Mouse (Mus musculus) heart, embryonic 15.5 days (tissue): ENCODE measurements around the gene Gpr26. TPM values are rescaled to one million over a fixed set of nuclear protein-coding genes. Genes with fewer than 3 reads are reported as not detected.

Experiments
- ATAC-seq: fragments of 200-750 bp; cut with Nextera tagmentation; replicated peaks from 2 replicates; pipeline ENCODE4 v1.8.0; 2017; ENCODE audit warnings: low read depth, moderate TSS enrichment; ENCODE audit not compliant: insufficient number of reproducible peaks, insufficient read depth, low FRiP score
- H3K27ac ChIP-seq: fragments of 300-500 bp; sonication (generic); 2 replicates; pipeline ENCODE4 v1.5.1; 2015; ENCODE audit warnings: mild to moderate bottlenecking, inconsistent platforms
- H3K27me3 ChIP-seq: fragments of 300-500 bp; sonication (generic); 2 replicates; pipeline ENCODE4 v1.6.1; 2015; ENCODE audit warnings: inconsistent platforms
- H3K36me3 ChIP-seq: fragments of 300-500 bp; sonication (generic); 2 replicates; pipeline ENCODE4 v1.6.1; 2015; ENCODE audit warnings: mild to moderate bottlenecking, inconsistent platforms
- H3K4me1 ChIP-seq: fragments of 300-500 bp; sonication (generic); replicated peaks from 2 replicates; pipeline ENCODE4 v1.6.1; 2015; ENCODE audit warnings: inconsistent platforms
- H3K4me2 ChIP-seq: fragments of 300-500 bp; sonication (generic); 2 replicates; pipeline ENCODE4 v1.6.1; 2015; ENCODE audit warnings: inconsistent platforms, mild to moderate bottlenecking, moderate library complexity
- H3K4me3 ChIP-seq: fragments of 300-500 bp; sonication (generic); 2 replicates; pipeline ENCODE4 v1.5.1; 2015; ENCODE audit warnings: mild to moderate bottlenecking, inconsistent platforms
- H3K9ac ChIP-seq: fragments of 300-500 bp; sonication (generic); 2 replicates; pipeline ENCODE4 v1.6.1; 2015; ENCODE audit warnings: mild to moderate bottlenecking, inconsistent platforms
- H3K9me3 ChIP-seq: fragments of 300-500 bp; sonication (generic); replicated peaks from 2 replicates; pipeline ENCODE4 v1.6.1; 2016; ENCODE audit warnings: inconsistent platforms
- WGBS: fragments of 180-500 bp; shearing (Covaris S2); methylation state at CpG from one replicate; pipeline ENCODE4 v1.1.7; 2015; ENCODE audit warnings: mixed read lengths; 5-methylcytosine and 5-hydroxymethylcytosine counted together
- polyA plus RNA-seq: library from polyadenylated mRNA; unstranded; fragments of >200 nt; fragmentation: Nextera tagmentation; extraction: Ambion mirVana; gene quantifications from 2 replicates; pipeline ENCODE4 v1.2.1, GENCODE M21; 2015

Gene Gpr26
- polyA plus RNA-seq, 1 experiment from 2014 or later = not detected

GRCm38 (mm10) chr7:131978609-131979008, 12.3 kb downstream of the Gpr26 start:
- no peaks in the 10 kb centered on the region for H3K9me3 ChIP-seq
- ATAC-seq = no peak
- no peaks in the 10 kb centered on the region for H3K4me1 ChIP-seq
- no peak overlapping the region for H3K9ac ChIP-seq
- no peak overlapping the region for H3K27ac ChIP-seq
- H3K4me2 ChIP-seq = no peak overlapping the region
- WGBS = 81% methylated on average over 11 of the region's 11 CpGs
- H3K4me3 ChIP-seq = no peak overlapping the region
- peaks cover 12% of the 10 kb centered on the region for H3K27me3 ChIP-seq
- H3K36me3 ChIP-seq = no peaks in the 10 kb centered on the region

GRCm38 (mm10) chr7:131989056-131989455, 22.8 kb downstream of the Gpr26 start:
- H3K9me3 ChIP-seq = no peaks in the 10 kb centered on the region
- no peak overlapping the region for H3K4me2 ChIP-seq
- 19% methylated on average over 6 of the region's 6 CpGs for WGBS
- H3K36me3 ChIP-seq = no peaks in the 10 kb centered on the region
- no peak for ATAC-seq
- H3K4me1 ChIP-seq = no peaks in the 10 kb centered on the region
- H3K27ac ChIP-seq = no peak overlapping the region
- no peak overlapping the region for H3K4me3 ChIP-seq
- no peaks in the 10 kb centered on the region for H3K27me3 ChIP-seq
- H3K9ac ChIP-seq = no peak overlapping the region

- no peak overlapping the region for H3K4me2 ChIP-seq
These were observed 26.0 kb downstream of the Gpr26 start for GRCm38 (mm10) chr7:131992226-131992625.

GRCm38 (mm10) chr7:131992873-131993272, 26.6 kb downstream of the Gpr26 start:
- Histone ChIP-seq H3K4me1 (no peaks in the 10 kb centered on the region), H3K4me3 (no peak overlapping the region), H3K27me3 (no peaks in the 10 kb centered on the region), H3K9me3 (no peaks in the 10 kb centered on the region), H3K9ac (no peak overlapping the region), H3K4me2 (no peak overlapping the region), H3K36me3 (no peaks in the 10 kb centered on the region), H3K27ac (no peak overlapping the region)
- no peak for ATAC-seq
- 67% methylated on average over 3 of the region's 3 CpGs for WGBS

More at GRCm38 (mm10) chr7:131992226-131992625, 26.0 kb downstream of the Gpr26 start:
- Histone ChIP-seq H3K9me3 (no peaks in the 10 kb centered on the region), H3K27ac (no peak overlapping the region), H3K9ac (no peak overlapping the region), H3K27me3 (no peaks in the 10 kb centered on the region), H3K36me3 (no peaks in the 10 kb centered on the region), H3K4me1 (no peaks in the 10 kb centered on the region), H3K4me3 (no peak overlapping the region)
- no peak for ATAC-seq
- WGBS = 38% methylated on average over 1 of the region's 1 CpGs

GRCm38 (mm10) chr7:132005996-132006696, 39.9 kb downstream of the Gpr26 start:
- Histone ChIP-seq H3K9me3 (no peaks in the 10 kb centered on the region), H3K9ac (no peak overlapping the region), H3K4me3 (no peak overlapping the region), H3K27me3 (no peaks in the 10 kb centered on the region), H3K36me3 (no peaks in the 10 kb centered on the region), H3K4me2 (no peak overlapping the region), H3K4me1 (no peaks in the 10 kb centered on the region), H3K27ac (no peak overlapping the region)
- WGBS = 76% methylated on average over 14 of the region's 14 CpGs
- ATAC-seq = no peak

- Histone ChIP-seq H3K4me3 (no peak overlapping the region), H3K4me2 (no peak overlapping the region), H3K36me3 (no peaks in the 10 kb centered on the region), H3K27me3 (no peaks in the 10 kb centered on the region), H3K4me1 (no peaks in the 10 kb centered on the region), H3K27ac (no peak overlapping the region), H3K9ac (no peak overlapping the region), H3K9me3 (no peaks in the 10 kb centered on the region)
- no peak for ATAC-seq
- WGBS = 73% methylated on average over 7 of the region's 7 CpGs
These were observed 42.7 kb downstream of the Gpr26 start for GRCm38 (mm10) chr7:132009002-132009401.

- Histone ChIP-seq H3K36me3 (no peaks in the 10 kb centered on the region), H3K9me3 (no peaks in the 10 kb centered on the region), H3K4me2 (no peak overlapping the region), H3K27ac (no peak overlapping the region), H3K9ac (no peak overlapping the region), H3K4me3 (no peak overlapping the region), H3K4me1 (no peaks in the 10 kb centered on the region), H3K27me3 (no peaks in the 10 kb centered on the region)
- no peak for ATAC-seq
- WGBS = 31% methylated on average over 1 of the region's 1 CpGs
These were observed 46.9 kb downstream of the Gpr26 start for GRCm38 (mm10) chr7:132012969-132013679.

- Histone ChIP-seq H3K9ac (no peak overlapping the region), H3K4me3 (no peak overlapping the region), H3K27me3 (no peaks in the 10 kb centered on the region), H3K27ac (no peak overlapping the region), H3K9me3 (no peaks in the 10 kb centered on the region), H3K36me3 (no peaks in the 10 kb centered on the region), H3K4me2 (no peak overlapping the region), H3K4me1 (no peaks in the 10 kb centered on the region)
- 78% methylated on average over 5 of the region's 5 CpGs for WGBS
- ATAC-seq = no peak
These were observed 47.7 kb downstream of the Gpr26 start for GRCm38 (mm10) chr7:132013970-132014369.

GRCm38 (mm10) chr7:132015193-132015592, 48.9 kb downstream of the Gpr26 start:
- Histone ChIP-seq H3K4me1 (no peaks in the 10 kb centered on the region), H3K27ac (no peak overlapping the region), H3K4me2 (no peak overlapping the region), H3K9ac (no peak overlapping the region), H3K36me3 (no peaks in the 10 kb centered on the region), H3K27me3 (no peaks in the 10 kb centered on the region), H3K9me3 (no peaks in the 10 kb centered on the region), H3K4me3 (no peak overlapping the region)
- WGBS = 14% methylated on average over 3 of the region's 3 CpGs
- ATAC-seq = no peak

GRCm38 (mm10) chr7:132015933-132016332, 49.7 kb downstream of the Gpr26 start:
- H3K27ac ChIP-seq = no peak overlapping the region
- WGBS = 69% methylated on average over 3 of the region's 3 CpGs
- H3K36me3 ChIP-seq = no peaks in the 10 kb centered on the region
- no peak for ATAC-seq
- no peak overlapping the region for H3K9ac ChIP-seq
- H3K4me2 ChIP-seq = no peak overlapping the region
- H3K9me3 ChIP-seq = no peaks in the 10 kb centered on the region
- H3K4me3 ChIP-seq = no peak overlapping the region
- H3K4me1 ChIP-seq = no peaks in the 10 kb centered on the region
- H3K27me3 ChIP-seq = no peaks in the 10 kb centered on the region

GRCm38 (mm10) chr7:132025591-132025990, 59.3 kb downstream of the Gpr26 start:
- no peak overlapping the region for H3K4me3 ChIP-seq
- H3K27ac ChIP-seq = no peak overlapping the region
- H3K4me2 ChIP-seq = no peak overlapping the region
- ATAC-seq = no peak
- H3K9me3 ChIP-seq = no peaks in the 10 kb centered on the region
- H3K27me3 ChIP-seq = peaks cover 10% of the 10 kb centered on the region; the same call in 1 of the 2 replicates
- H3K9ac ChIP-seq = no peak overlapping the region
- H3K4me1 ChIP-seq = no peaks in the 10 kb centered on the region
- no peaks in the 10 kb centered on the region for H3K36me3 ChIP-seq
- WGBS = 58% methylated on average over 6 of the region's 6 CpGs

GRCm38 (mm10) chr7:132026671-132027070, 60.4 kb downstream of the Gpr26 start:
- Histone ChIP-seq H3K4me2 (no peak overlapping the region), H3K36me3 (no peaks in the 10 kb centered on the region), H3K27ac (no peak overlapping the region), H3K4me3 (no peak overlapping the region), H3K4me1 (no peaks in the 10 kb centered on the region), H3K9ac (no peak overlapping the region), H3K27me3 (peaks cover 15% of the 10 kb centered on the region; the same call in 1 of the 2 replicates), H3K9me3 (no peaks in the 10 kb centered on the region)
- ATAC-seq = no peak
- WGBS = 48% methylated on average over 6 of the region's 6 CpGs
